Mouse (Mus musculus) heart, adult 2 months (tissue): ENCODE data around the gene Ddx46. TPM values are rescaled to one million over a fixed set of nuclear protein-coding genes. Genes with fewer than 3 reads are reported as not detected.

Source experiments
- DNase-seq, 2 experiments: peaks; one replicate each; pipeline ENCODE4 v3.0.0; 2021
- H3K27ac ChIP-seq: fragments of 200-600 bp; 2 replicates; pipeline ENCODE4 v1.8.1; 2022
- H3K27me3 ChIP-seq: fragments of 200-500 bp; 2 replicates; pipeline ENCODE4 v1.6.1; 2012; ENCODE audit warnings: mild to moderate bottlenecking, low read length, inconsistent platforms, mixed read lengths; ENCODE audit not compliant: control insufficient read depth, insufficient read depth
- H3K36me3 ChIP-seq: fragments of 200-500 bp; 2 replicates; pipeline ENCODE4 v1.6.1; 2012; ENCODE audit warnings: low read length, inconsistent platforms; ENCODE audit not compliant: control insufficient read depth, insufficient read depth
- H3K4me1 ChIP-seq: fragments of 200-500 bp; 2 replicates; pipeline ENCODE4 v1.6.1; 2011; ENCODE audit warnings: low read length; ENCODE audit not compliant: control insufficient read depth, insufficient read depth
- H3K4me3 ChIP-seq: fragments of 200-600 bp; 2 replicates; pipeline ENCODE4 v1.8.1; 2022
- H3K79me2 ChIP-seq: fragments of 200-500 bp; replicated peaks from 2 replicates; pipeline ENCODE4 v1.6.1; 2012; ENCODE audit warnings: mild to moderate bottlenecking, inconsistent platforms, low read length, moderate library complexity, mixed read lengths; ENCODE audit not compliant: control insufficient read depth, insufficient read depth
- H3K9ac ChIP-seq: fragments of 200-500 bp; 2 replicates; pipeline ENCODE4 v1.6.1; 2012; ENCODE audit warnings: low read depth, mild to moderate bottlenecking, control low read depth, inconsistent platforms, low read length, mixed read lengths
- CTCF ChIP-seq: fragments of 200-600 bp; IDR thresholded peaks from 2 replicates; pipeline ENCODE4 v1.8.1; 2022; ENCODE audit warnings: antibody characterized with exemption, mild to moderate bottlenecking, moderate library complexity
- EP300 ChIP-seq: fragments of 200-500 bp; IDR thresholded peaks from 2 replicates; pipeline ENCODE4 v1.6.1; 2011; ENCODE audit warnings: low read depth, low read length, control low read depth; ENCODE audit not compliant: insufficient read depth
- POLR2A ChIP-seq: fragments of 200-500 bp; IDR thresholded peaks from 2 replicates; pipeline ENCODE4 v1.6.1; 2011; ENCODE audit warnings: mild to moderate bottlenecking, low read depth, low read length, control low read depth; ENCODE audit not compliant: insufficient read depth
- WGBS: fragments of 180-500 bp; shearing (Covaris S2); methylation state at CpG from one replicate; pipeline ENCODE4 v1.1.7; 2018; 5-methylcytosine and 5-hydroxymethylcytosine counted together
- intact Hi-C: fragments of 180-260 bp; cut with DNase I; formaldehyde crosslinking; loops from one replicate; pipeline ENCODE4 v1.15.1; 2025
- long read RNA-seq: library from polyadenylated mRNA; stranded (forward); transcript quantifications from one replicate; pipeline ENCODE4 v2.0.0, GENCODE M21; 2021
- polyA plus RNA-seq: library from polyadenylated mRNA; depleted of rRNA; stranded (reverse); fragments of >200 nt; gene quantifications from 2 replicates; pipeline ENCODE4 v1.2.3, GENCODE M21; 2012; rRNA removed
- total RNA-seq, 2 experiments: library from RNA; stranded (reverse); gene quantifications; 2 replicates each; pipeline ENCODE4 v1.2.3; 2021

The Ddx46 gene
- 10 to 100 TPM; 20.8 to 21.1 TPM for total RNA-seq
- 7.9 and 14.8 TPM in 2 replicates for polyA plus RNA-seq
- long read RNA-seq, full-length matches to known transcripts = 9 of 18 reads
- long read RNA-seq, partial matches to known transcripts = 2 of 18 reads
- long read RNA-seq, other reads (novel, unspliced or antisense) = 7 of 18 reads

- peak within 1 kb of the TSS; percentile 93 for H3K9ac ChIP-seq
- TF ChIP-seq CTCF (no peak; the same call in 1 of the 2 replicates), EP300 (peak; percentile 81; the same call in 1 of the 2 replicates), POLR2A (peak; percentile 91)
- H3K36me3 ChIP-seq = no peaks in the 10 kb centered on the region; the same call in 1 of the 2 replicates
- H3K79me2 ChIP-seq = peaks cover 3% of the 10 kb centered on the region
- 3% methylated on average over 30 of the region's 30 CpGs for WGBS
- peaks cover 1% of the 10 kb centered on the region for H3K4me1 ChIP-seq
- DNase-seq = peak; percentile 91 to 95
- peak within 1 kb of the TSS; percentile 76 for H3K27ac ChIP-seq
- intact Hi-C loops = loop anchor here (2.0 kb wide), 1 partner anchor 64 kb away; the partner anchor contains the start of gene Fam193b
- no peaks in the 10 kb centered on the region for H3K27me3 ChIP-seq
- H3K4me3 ChIP-seq = peak within 1 kb of the TSS; percentile 90
Measured at GRCm38 (mm10) chr13:55634639-55635127, at the start of gene Ddx46. TSS of gene Ddx46 (plus strand) at chr13:55635027.

- Histone ChIP-seq H3K9ac (no peak overlapping the region), H3K79me2 (no peaks in the 10 kb centered on the region), H3K4me3 (no peak overlapping the region), H3K36me3 (peaks cover 2% of the 10 kb centered on the region), H3K27me3 (no peaks in the 10 kb centered on the region), H3K27ac (no peak overlapping the region), H3K4me1 (peaks cover 2% of the 10 kb centered on the region; the same call in 1 of the 2 replicates)
- no peak for DNase-seq
- intact Hi-C loops = loop anchor here (1.0 to 2.0 kb wide), 2 partner anchors 21 to 229 kb away; partner anchors contain the start of genes Fam193b and Lman2
- TF ChIP-seq CTCF (no peak), POLR2A (no peak), EP300 (no peak)
- 73% methylated on average over 4 of the region's 4 CpGs for WGBS
Measured at GRCm38 (mm10) chr13:55591961-55592490, 42.8 kb upstream of the Ddx46 start.

- TF ChIP-seq POLR2A (peak; percentile 96), CTCF (peak; percentile 29), EP300 (peak; percentile 56; the same call in 1 of the 2 replicates)
- 4% methylated on average over 29 of the region's 29 CpGs for WGBS
- H3K4me3 ChIP-seq = peak overlapping the region; percentile 77
- H3K79me2 ChIP-seq = no peaks in the 10 kb centered on the region
- intact Hi-C loops = loop anchor here (1.0 to 2.0 kb wide), 2 partner anchors 21 to 230 kb away; partner anchors contain the start of genes Fam193b and Lman2
- no peaks in the 10 kb centered on the region for H3K27me3 ChIP-seq
- H3K9ac ChIP-seq = peak overlapping the region; percentile 74
- H3K27ac ChIP-seq = peak overlapping the region; percentile 81
- peaks cover 2% of the 10 kb centered on the region for H3K36me3 ChIP-seq
- H3K4me1 ChIP-seq = peaks cover 2% of the 10 kb centered on the region; the same call in 1 of the 2 replicates
- DNase-seq = peak; percentile 96 to 97
Measured at GRCm38 (mm10) chr13:55592512-55593253, 42.1 kb upstream of the Ddx46 start.

- H3K27me3 ChIP-seq = no peaks in the 10 kb centered on the region
- no peak for DNase-seq
- H3K27ac ChIP-seq = peak overlapping the region; percentile 81
- WGBS = under 1% methylated on average over 31 of the region's 31 CpGs
- peak overlapping the region; percentile 77 for H3K4me3 ChIP-seq
- intact Hi-C loops = loop anchor here (2.0 kb wide), 1 partner anchor 230 kb away; the partner anchor contains the start of gene Lman2
- TF ChIP-seq CTCF (no peak), POLR2A (no peak), EP300 (no peak)
- H3K36me3 ChIP-seq = peaks cover 2% of the 10 kb centered on the region
- peaks cover 2% of the 10 kb centered on the region; the same call in 1 of the 2 replicates for H3K4me1 ChIP-seq
- no peaks in the 10 kb centered on the region for H3K79me2 ChIP-seq
- peak overlapping the region; percentile 74 for H3K9ac ChIP-seq
Measured at GRCm38 (mm10) chr13:55593254-55593747, 41.5 kb upstream of the Ddx46 start.

GRCm38 (mm10) chr13:55595375-55595774 lies 39.5 kb upstream of the Ddx46 start:
- no peak for TF ChIP-seq CTCF
- no peak for TF ChIP-seq POLR2A
- TF ChIP-seq EP300 = no peak
- WGBS = 68% methylated on average over 12 of the region's 12 CpGs
- peaks cover 2% of the 10 kb centered on the region for H3K36me3 ChIP-seq
- intact Hi-C loops = no loop called here
- no peaks in the 10 kb centered on the region for H3K79me2 ChIP-seq
- DNase-seq = peak in 1 of 2 experiments; percentile 18
- H3K27me3 ChIP-seq = no peaks in the 10 kb centered on the region
- H3K9ac ChIP-seq = no peak overlapping the region
- peaks cover 4% of the 10 kb centered on the region for H3K4me1 ChIP-seq
- H3K27ac ChIP-seq = no peak overlapping the region
- H3K4me3 ChIP-seq = no peak overlapping the region
